Mouse (Mus musculus): Measurements from ENCODE around the gene Clcn3. TPM values are rescaled to one million over a fixed set of nuclear protein-coding genes. Genes with fewer than 3 reads are reported as not detected.

Clcn3 gene
- total RNA-seq, 2 experiments from 2014 or later = 24.2 to 25.3 TPM

DNA sequence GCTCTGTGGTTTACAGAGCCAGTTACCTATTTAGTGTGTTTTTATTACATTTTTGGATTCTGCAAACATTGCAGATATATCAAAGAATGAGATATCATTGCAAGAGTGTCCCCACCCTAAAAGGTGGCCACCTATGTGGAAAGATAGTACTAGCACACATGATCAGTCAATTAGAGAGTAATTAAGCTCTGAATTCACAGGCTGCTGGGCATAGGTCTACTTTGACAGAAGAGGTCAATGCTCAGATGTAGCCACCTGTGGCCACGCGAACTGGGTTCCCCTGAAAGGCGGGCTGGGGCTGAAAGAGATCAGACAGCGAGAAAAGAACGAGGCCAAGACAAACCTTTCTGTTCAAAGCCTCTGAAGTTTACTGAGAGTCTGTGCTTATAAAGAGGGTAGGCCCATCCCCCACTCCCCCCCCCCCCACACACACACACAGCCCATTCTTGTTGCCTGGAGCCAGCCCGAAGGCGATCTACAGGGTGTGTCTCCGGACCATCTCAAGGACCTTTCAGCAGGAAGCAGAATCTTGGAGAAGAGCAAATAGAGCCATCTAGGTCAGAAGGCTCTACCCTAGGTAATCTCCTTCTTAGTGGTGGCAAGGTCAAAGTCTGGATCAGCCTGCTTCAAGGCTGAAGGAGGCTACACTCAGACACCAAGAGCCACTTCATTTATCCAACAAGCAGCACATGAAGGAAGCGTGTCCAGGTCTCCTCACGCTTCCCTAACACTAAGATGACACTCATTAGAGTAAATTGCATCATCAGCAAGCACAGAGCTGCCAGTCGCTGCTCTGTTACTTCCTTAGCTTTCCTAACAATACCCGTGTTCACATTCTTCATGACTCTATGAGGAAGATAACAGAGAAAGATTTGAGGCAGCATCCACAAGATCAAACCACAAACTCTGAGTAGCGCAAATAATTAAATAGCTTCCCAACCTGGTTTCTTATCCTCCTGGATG, 112.6 kb downstream of the Clcn3 start:
- DNase-seq = no peak

DNA sequence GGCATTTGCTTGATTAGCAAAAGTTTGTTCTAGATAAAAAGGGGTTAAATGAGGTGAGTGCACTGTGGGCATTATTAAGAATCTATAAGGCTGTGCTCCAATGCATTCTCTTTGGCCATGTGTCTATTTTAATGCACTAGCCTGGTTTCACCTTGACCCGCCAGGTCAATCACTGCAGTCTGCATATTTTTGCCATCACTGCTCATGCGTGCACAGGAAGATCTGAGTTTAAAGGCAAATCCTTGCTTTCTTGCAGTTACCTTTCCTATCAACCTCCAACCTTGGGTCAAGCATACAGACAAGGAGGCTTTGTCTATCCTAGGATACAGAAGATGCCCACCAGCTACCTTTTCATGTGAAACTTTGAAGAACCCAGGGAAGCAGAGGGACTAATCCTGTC, 113.3 kb downstream of the Clcn3 start:
- DNase-seq = no peak

DNA sequence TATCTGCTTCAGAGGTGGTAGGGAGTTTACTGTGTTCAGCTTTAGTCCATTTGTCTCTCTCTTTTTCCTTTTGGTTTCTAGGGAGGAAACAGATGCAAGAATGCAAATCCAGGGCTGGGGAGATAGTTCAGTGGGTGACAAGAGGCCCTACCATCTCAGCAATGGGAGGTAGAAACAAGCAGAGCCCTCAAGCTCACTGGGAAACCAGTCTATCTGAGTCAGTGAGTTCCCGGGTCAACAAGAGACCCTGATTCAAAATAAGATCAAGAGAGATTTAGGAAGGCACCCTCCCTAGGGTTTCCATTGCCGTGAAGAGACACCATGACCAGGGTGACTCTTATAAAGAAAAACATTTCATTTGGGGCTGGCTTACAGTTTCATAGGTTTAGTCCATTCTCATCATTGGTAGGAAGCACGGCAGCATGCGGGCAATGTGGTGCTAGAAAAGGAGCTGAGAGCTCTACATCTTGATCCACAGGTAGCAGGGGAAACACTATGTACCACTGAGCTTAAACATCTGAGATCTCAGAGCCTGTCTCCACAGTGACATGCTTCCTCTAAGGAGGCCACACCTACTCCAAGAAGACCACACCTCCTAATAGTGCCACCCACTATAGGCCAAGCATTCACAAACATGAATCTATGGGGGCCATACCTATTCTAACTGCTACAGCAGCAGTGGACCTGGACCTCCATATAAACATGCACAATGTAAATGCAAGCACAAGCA, 114.7 kb downstream of the Clcn3 start:
- no peak for DNase-seq

DNA sequence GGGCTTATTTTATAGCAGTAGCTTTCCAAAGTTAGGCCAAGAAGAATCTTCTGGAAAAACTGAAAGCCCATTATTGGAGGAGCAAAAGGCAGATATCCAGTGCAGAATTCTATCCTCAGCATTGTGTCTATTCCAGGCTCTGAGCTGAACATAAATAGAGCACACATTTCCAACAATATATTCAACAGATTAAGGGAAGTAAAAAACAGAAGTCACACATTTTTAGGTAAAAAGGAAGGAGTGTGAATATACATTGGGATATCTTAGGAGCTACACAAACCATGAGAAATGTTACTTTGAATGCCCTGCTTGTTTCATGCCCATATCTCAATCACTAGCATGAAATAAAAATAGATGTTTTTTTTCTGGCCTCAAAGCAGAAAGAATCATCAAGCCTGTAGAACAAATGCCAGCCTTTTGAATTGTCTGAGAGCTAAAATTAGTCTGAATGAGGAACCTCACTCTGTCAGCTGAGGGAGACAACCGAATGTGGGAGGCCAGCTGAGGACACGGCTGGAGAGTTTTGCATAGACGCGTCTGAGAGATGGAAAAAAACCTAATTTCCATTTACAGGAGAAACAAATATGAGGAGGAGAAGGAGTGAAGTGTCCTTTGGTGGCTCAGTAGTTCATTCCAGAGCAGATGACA, 115.5 kb downstream of the Clcn3 start:
- DNase-seq = no peak

GRCm38 (mm10) chr8:60865504-60866114, 117.5 kb downstream of the Clcn3 start:
- no peak for DNase-seq

- no peak for DNase-seq
Measured at GRCm38 (mm10) chr8:60864875-60865274, 118.2 kb downstream of the Clcn3 start.

DNA sequence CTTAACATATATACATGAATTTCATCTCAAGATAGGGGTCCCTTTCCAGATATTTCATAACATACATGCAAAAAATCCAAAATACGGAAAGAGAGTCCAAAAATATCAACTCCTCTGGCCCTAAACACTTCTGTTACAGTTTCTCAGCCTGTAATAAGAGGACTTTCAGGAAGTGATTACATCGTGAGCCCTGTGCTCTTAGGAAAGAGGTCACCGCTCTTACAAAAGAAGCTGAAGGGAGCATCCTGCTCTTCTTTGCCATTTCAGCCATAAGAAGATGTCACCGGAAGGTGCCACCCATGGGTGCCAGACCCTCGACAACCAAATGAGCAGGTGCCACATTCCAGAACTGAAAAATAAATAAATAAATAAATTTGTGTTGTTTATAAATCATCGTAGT, 121.3 kb downstream of the Clcn3 start:
- no peak for DNase-seq

DNA sequence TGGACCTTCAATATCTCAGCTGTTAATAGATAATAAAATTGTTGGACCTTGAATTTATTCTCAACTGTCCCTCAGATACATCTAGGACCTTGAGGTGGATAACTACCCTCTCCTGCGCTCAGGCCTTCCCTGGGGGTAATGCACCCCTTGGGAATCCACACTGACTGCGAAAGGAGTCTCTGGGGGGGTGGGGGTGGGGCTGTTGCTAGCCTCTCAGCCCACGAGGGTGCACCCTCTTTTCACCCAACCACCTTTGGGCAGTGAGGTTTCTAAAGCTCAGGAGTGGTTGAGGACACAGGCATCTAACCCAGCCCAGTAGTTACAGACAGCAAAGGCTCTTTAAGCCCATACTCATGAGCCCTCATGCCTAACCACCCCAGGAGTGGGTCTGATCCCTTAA, 122.4 kb downstream of the Clcn3 start:
- DNase-seq = no peak

Other genes starting within 250 kb of the Clcn3 start
- gene Hpf1, start 92.9 kb downstream of the Clcn3 start, total RNA-seq (2021) = 1 to 10 TPM; 6.1 to 6.7 TPM
- gene Nek1, start 9.9 kb upstream of the Clcn3 start, total RNA-seq (2021) = 1 to 10 TPM; 4.7 to 5.4 TPM
- gene Sh3rf1, start 240.6 kb upstream of the Clcn3 start, total RNA-seq (2021) = 1 to 10 TPM; 1.9 to 2.2 TPM